In the genomic region with DNA sequence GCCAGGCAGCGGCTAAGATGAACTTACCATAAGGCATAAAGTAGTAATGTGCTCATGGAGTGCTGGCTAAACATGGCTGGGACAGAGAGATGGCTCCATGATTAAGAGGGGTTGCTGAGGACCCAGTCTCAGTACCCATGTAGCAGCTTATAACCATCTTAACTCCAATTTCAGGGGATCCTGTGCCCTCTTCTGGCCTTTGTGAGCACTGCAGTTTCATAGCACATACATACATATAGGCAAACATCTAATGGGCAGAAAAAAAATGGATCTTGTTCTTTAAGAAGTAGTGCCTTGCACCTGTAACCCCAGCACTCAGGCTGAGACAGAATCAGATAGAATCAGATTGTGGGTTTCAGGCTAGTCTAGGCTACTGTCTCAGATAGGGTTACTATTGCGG, we compare ENCODE assay signal across 20 mouse cellular contexts.
DNase-seq lines count a peak whose midpoint lies in the region; TF ChIP-seq lines count a peak whose summit lies in the region.
"Had no signal": no experiment of that assay in that cellular context is flagged by ENCODE, and none has a peak within 500 bp of the region (broad histone marks: within the 10 kb centered on the region; RNA-seq: fewer than 3 reads in every experiment).

No protein-coding gene starts in this region.

- no peak for DNase-seq in left cerebral cortex, adult 2 months (ENCODE audit: extremely low spot score in 1 of 2, low spot score in 2 of 2)
- no peak for DNase-seq in left cerebral cortex, adult 11 months (ENCODE audit: low spot score)
- DNase-seq in 3T3-L1 (ENCODE audit: low read depth, low spot score): peak; percentile 3
- no peak for DNase-seq in right cerebral cortex, adult 18-20 months
- no peak for DNase-seq in cerebellum, adult 9-10 months
- DNase-seq: adrenal gland, postnatal 10 days; B cell, adult 2 months; cerebellum, adult 11 months; cerebellum, adult 8-10 months; cerebellum, postnatal 25 days; forebrain, postnatal 0 days; gastrocnemius, postnatal 25 days had no signal

- TF ChIP-seq CTCF in left cerebral cortex, adult 2 months (IDR thresholded peaks at IDR 0.05): peak; percentile 13; the same call in 1 of the 2 replicates
- peak; percentile 56 for TF ChIP-seq CTCF in E14TG2a.4 (conservative IDR thresholded peaks at IDR 0.05; ENCODE audit: low read length)
- TF ChIP-seq CTCF in cortical plate, adult 2 months (IDR thresholded peaks at IDR 0.05; ENCODE audit: extremely low read depth, insufficient read depth, low read length): 0 out of 2 replicates have a peak, but pooled peaks have one; percentile 6

- H3K9me3 ChIP-seq in E14TG2a.4 (ENCODE audit: low read length): 0 out of 2 replicates have a peak, but pooled peaks cover 4% of the 10 kb centered on the region
- H3K9me3 ChIP-seq: embryonic facial prominence, embryonic 13.5 days; hindbrain, embryonic 15.5 days had no signal

- H3K27me3 ChIP-seq in E14TG2a.4 (ENCODE audit: insufficient read depth, low read length): peaks cover 16% of the 10 kb centered on the region
- H3K27me3 ChIP-seq: embryonic facial prominence, embryonic 13.5 days; forebrain, embryonic 13.5 days; hindbrain, embryonic 15.5 days; Patski had no signal

- intact Hi-C loops in left cerebral cortex, adult 2 months (cut with DNase I): no loop called here

- H3K4me1 ChIP-seq in E14TG2a.4 (replicated peaks; ENCODE audit: low read depth, low read length): peaks cover 41% of the 10 kb centered on the region
- peaks cover 4% of the 10 kb centered on the region; the same call in 1 of the 2 replicates for H3K4me1 ChIP-seq in cortical plate, adult 2 months (ENCODE audit: control insufficient read depth, insufficient read depth, low read length)

- H3K27ac ChIP-seq in left cerebral cortex, adult 2 months: no peak overlapping the region
- no peak overlapping the region for H3K27ac ChIP-seq in cortical plate, adult 2 months (ENCODE audit: insufficient read depth, low read length)
- H3K27ac ChIP-seq: embryonic facial prominence, embryonic 13.5 days; forebrain, embryonic 13.5 days; hindbrain, embryonic 10.5 days; hindbrain, embryonic 15.5 days had no signal

- no peak for TF ChIP-seq POLR2A in cortical plate, adult 2 months (IDR thresholded peaks at IDR 0.05; ENCODE audit: extremely low read depth, insufficient read depth, low read length)

- H3K4me3 ChIP-seq in left cerebral cortex, adult 2 months: no peak overlapping the region
- no peak overlapping the region for H3K4me3 ChIP-seq in E14TG2a.4 (replicated peaks; ENCODE audit: low read length)
- H3K4me3 ChIP-seq in cortical plate, adult 2 months (ENCODE audit: insufficient read depth, low read length): no peak overlapping the region
- H3K4me3 ChIP-seq: embryonic facial prominence, embryonic 13.5 days; forebrain, embryonic 13.5 days; heart, embryonic 12.5 days; hindbrain, embryonic 10.5 days; hindbrain, embryonic 15.5 days had no signal

- H3K36me3 ChIP-seq in E14TG2a.4 (ENCODE audit: insufficient read depth, low read length): no peaks in the 10 kb centered on the region
- H3K36me3 ChIP-seq: embryonic facial prominence, embryonic 13.5 days; heart, embryonic 12.5 days; hindbrain, embryonic 10.5 days; hindbrain, embryonic 15.5 days had no signal

Comparison
In these comparisons a context has a peak if more than half of its experiments do, and no peak if none do; other contexts are left out.
1. CTCF ChIP-seq: peak in every context shown above with its lines; median percentile 56 in E14TG2a.4; 13 in left cerebral cortex, adult 2 months; 6 in cortical plate, adult 2 months.